Mouse (Mus musculus) heart, embryonic 13.5 days (tissue): Measurements from ENCODE around the gene Dcbld2. TPM values are rescaled to one million over a fixed set of nuclear protein-coding genes. Genes with fewer than 3 reads are reported as not detected.

Experiments
- ATAC-seq: fragments of 200-750 bp; cut with Nextera tagmentation; 2 replicates; pipeline ENCODE4 v1.8.0; 2017; ENCODE audit warnings: moderate TSS enrichment; ENCODE audit not compliant: insufficient number of reproducible peaks, low FRiP score, low TSS enrichment; ENCODE audit errors: extremely low read depth
- H3K27ac ChIP-seq: fragments of 300-500 bp; sonication (generic); replicated peaks from 2 replicates; pipeline ENCODE4 v1.5.1; 2015; ENCODE audit warnings: moderate library complexity, mild to moderate bottlenecking, inconsistent platforms
- H3K27me3 ChIP-seq: fragments of 300-500 bp; sonication (generic); replicated peaks from 2 replicates; pipeline ENCODE4 v1.6.1; 2015; ENCODE audit warnings: mild to moderate bottlenecking, inconsistent platforms
- H3K36me3 ChIP-seq: fragments of 300-500 bp; sonication (generic); 2 replicates; pipeline ENCODE4 v1.6.1; 2015; ENCODE audit warnings: mild to moderate bottlenecking, inconsistent platforms
- H3K4me1 ChIP-seq: fragments of 300-500 bp; sonication (generic); 2 replicates; pipeline ENCODE4 v1.6.1; 2015; ENCODE audit warnings: inconsistent platforms
- H3K4me2 ChIP-seq: fragments of 300-500 bp; sonication (generic); 2 replicates; pipeline ENCODE4 v1.6.1; 2015; ENCODE audit warnings: inconsistent platforms, mild to moderate bottlenecking, moderate library complexity
- H3K4me3 ChIP-seq: fragments of 300-500 bp; sonication (generic); 2 replicates; pipeline ENCODE4 v1.5.1; 2015; ENCODE audit warnings: moderate library complexity, mild to moderate bottlenecking, inconsistent platforms
- H3K9ac ChIP-seq: fragments of 300-500 bp; sonication (generic); 2 replicates; pipeline ENCODE4 v1.6.1; 2015; ENCODE audit warnings: inconsistent platforms, mild to moderate bottlenecking, moderate library complexity
- H3K9me3 ChIP-seq: fragments of 300-500 bp; sonication (generic); 2 replicates; pipeline ENCODE4 v1.6.1; 2016; ENCODE audit warnings: inconsistent platforms
- WGBS: fragments of 180-500 bp; shearing (Covaris S2); methylation state at CpG from one replicate; pipeline ENCODE4 v1.1.7; 2015; ENCODE audit warnings: mixed read lengths; 5-methylcytosine and 5-hydroxymethylcytosine counted together
- polyA plus RNA-seq: library from polyadenylated mRNA; unstranded; fragments of >200 nt; fragmentation: Nextera tagmentation; extraction: Ambion mirVana; gene quantifications from 2 replicates; pipeline ENCODE4 v1.2.1, GENCODE M21; 2015

Gene Dcbld2
- polyA plus RNA-seq, 1 experiment from 2014 or later = 8.0 TPM

DNA sequence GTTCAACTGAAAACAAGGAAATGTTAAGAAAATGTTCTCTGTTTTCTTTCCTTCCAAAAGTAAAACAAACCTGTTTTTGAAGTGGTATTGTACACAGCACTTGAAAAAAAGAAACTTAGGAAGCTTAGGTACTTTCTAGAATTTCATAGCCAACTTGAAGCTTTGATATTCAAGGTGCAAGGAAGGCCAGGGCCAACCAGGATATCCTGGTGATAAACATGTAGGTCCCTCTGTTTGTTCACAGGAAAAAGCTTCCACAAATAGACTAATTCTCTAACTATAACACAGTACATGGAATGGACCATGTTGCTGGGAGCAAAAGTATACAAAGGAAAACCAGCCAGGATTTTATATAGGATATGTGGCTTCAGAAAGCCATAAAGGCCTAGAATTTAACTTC lies 88.5 kb downstream of the Dcbld2 start:
- Histone ChIP-seq H3K4me2 (no peak overlapping the region), H3K9me3 (no peaks in the 10 kb centered on the region), H3K36me3 (peaks cover 21% of the 10 kb centered on the region), H3K9ac (no peak overlapping the region), H3K4me3 (no peak overlapping the region), H3K27ac (peak overlapping the region; percentile 48; the same call in 1 of the 2 replicates), H3K4me1 (peaks cover 40% of the 10 kb centered on the region), H3K27me3 (no peaks in the 10 kb centered on the region)
- no peak for ATAC-seq

DNA sequence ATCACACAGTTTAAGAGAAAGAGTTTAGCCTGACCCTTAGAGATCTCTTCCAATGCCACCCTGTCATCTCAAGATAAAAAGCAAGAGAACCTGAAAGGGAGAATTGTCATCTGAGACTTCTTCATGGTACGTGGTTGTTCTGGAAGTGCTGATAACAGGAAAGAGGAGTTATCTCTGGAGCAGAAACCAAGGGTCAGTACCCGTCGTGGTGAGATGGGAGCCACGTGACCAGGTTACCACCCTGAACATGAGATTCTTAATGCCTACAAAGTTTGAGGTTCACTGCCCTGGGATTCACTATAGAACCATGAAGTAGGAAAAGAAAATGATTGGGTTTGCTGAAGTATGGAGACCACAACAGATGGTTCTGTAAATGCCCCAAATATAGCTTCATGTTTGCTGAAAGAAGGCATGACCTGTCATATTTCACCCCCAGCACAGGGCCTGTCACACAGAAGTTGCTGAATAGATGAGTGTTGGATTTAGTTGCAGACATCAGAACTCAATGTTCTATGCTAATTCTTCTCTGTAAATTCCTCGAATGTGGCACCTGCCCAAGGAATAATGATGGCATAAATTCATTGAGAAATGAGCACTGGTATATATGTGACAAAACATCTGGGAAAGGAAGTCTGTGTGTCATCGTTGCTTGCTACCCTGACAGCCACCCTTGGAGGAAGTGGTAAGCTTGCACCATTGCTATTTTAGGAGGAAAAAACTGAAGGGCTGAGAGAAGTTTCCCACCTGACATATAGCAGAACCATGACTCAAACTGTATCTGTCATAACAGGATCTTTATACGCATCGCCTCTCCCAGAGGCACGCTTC lies 89.9 kb downstream of the Dcbld2 start:
- peaks cover 10% of the 10 kb centered on the region for H3K36me3 ChIP-seq
- no peak overlapping the region for H3K4me2 ChIP-seq
- H3K4me3 ChIP-seq = no peak overlapping the region
- WGBS = 41% methylated on average over 9 of the region's 9 CpGs
- no peaks in the 10 kb centered on the region for H3K9me3 ChIP-seq
- no peak overlapping the region for H3K9ac ChIP-seq
- H3K27ac ChIP-seq = peak overlapping the region; percentile 81
- H3K4me1 ChIP-seq = peaks cover 52% of the 10 kb centered on the region
- ATAC-seq = no peak
- H3K27me3 ChIP-seq = no peaks in the 10 kb centered on the region

DNA sequence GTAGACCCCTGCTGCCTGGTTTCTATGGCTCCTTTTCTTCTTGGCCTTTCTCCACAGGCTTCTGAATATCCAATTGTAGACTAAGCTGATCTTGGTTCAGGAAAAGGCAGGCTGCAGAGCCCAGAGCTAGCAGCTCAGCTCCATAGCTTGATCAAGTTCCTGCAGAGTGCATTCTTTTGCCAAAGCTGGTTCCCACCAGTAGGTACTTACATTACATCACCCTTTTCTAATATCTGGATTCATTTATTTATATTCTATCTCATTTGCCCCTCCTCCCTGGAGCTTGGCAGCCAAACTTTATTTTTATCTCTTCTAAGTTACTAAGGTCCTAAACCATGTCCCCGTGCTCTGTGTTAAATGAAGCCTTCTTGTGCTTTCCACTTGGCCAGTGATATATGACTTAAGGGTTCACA lies 90.9 kb downstream of the Dcbld2 start:
- Histone ChIP-seq H3K4me1 (peaks cover 52% of the 10 kb centered on the region), H3K9me3 (no peaks in the 10 kb centered on the region), H3K4me3 (no peak overlapping the region), H3K36me3 (peaks cover 8% of the 10 kb centered on the region; the same call in 1 of the 2 replicates), H3K4me2 (peak overlapping the region; percentile 0; the same call in 1 of the 2 replicates), H3K9ac (peak overlapping the region; percentile 11; the same call in 1 of the 2 replicates), H3K27ac (peak overlapping the region; percentile 81), H3K27me3 (no peaks in the 10 kb centered on the region)
- WGBS = 20% methylated on average over 1 of the region's 1 CpGs
- ATAC-seq = peak; percentile 15; the same call in 1 of the 2 replicates

DNA sequence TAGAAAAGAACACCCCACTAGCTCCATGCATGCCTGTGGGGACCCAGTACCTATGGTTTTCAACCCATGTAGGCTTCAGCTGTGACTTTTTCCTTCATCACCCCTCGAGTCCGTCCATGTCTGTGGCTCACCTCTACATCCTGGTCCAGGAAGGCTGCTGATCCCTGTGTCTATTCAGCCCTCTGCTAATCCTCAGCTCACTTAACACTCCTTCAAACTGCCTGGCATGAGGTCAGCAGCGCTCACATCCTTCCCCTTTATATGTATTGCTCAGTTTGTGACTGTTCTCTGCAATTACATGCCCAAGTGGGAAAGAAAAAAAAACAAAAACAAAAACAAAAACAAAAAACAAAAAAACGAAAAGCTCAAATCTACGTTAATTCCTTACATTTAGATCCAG lies 91.4 kb downstream of the Dcbld2 start:
- H3K4me2 ChIP-seq = 0 out of 2 replicates have a peak overlapping the region, but pooled peaks have one; percentile 0
- no peaks in the 10 kb centered on the region for H3K27me3 ChIP-seq
- 81% methylated on average over 5 of the region's 5 CpGs for WGBS
- H3K9me3 ChIP-seq = no peaks in the 10 kb centered on the region
- peak overlapping the region; percentile 81 for H3K27ac ChIP-seq
- peaks cover 52% of the 10 kb centered on the region for H3K4me1 ChIP-seq
- no peak for ATAC-seq
- H3K9ac ChIP-seq = no peak overlapping the region
- no peak overlapping the region for H3K4me3 ChIP-seq
- peaks cover 9% of the 10 kb centered on the region for H3K36me3 ChIP-seq

DNA sequence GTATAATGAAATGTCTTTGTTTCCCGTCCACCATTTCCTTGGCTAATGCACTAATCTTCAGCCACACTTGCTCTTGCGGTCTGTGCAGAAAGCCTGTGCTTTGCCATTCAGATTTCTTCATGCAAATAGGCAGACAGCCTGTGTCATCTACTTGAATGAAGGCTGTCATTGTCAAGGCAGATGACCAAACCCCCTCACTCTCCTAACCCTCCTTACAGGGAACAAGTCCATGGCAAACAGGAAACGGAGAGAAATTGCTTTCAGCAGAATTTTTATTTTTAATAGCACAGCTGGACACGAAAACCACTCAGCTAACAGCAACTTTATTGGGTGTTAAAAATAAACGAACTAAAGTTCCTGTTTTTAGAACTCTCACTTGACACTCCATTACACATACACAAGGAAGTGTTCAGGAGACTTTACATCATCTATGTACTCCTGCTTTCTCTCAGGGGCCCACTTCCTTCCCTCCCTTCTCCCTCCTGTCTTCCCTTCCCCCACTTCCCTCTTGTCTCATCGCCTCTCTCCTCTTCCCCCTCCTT lies 93.6 kb downstream of the Dcbld2 start:
- H3K9me3 ChIP-seq = no peaks in the 10 kb centered on the region
- peaks cover 51% of the 10 kb centered on the region for H3K4me1 ChIP-seq
- WGBS = 34% methylated on average over 6 of the region's 6 CpGs
- H3K4me3 ChIP-seq = no peak overlapping the region
- no peak overlapping the region for H3K4me2 ChIP-seq
- no peak for ATAC-seq
- no peaks in the 10 kb centered on the region for H3K27me3 ChIP-seq
- H3K36me3 ChIP-seq = peaks cover 23% of the 10 kb centered on the region
- no peak overlapping the region for H3K9ac ChIP-seq
- peak overlapping the region; percentile 81 for H3K27ac ChIP-seq

DNA sequence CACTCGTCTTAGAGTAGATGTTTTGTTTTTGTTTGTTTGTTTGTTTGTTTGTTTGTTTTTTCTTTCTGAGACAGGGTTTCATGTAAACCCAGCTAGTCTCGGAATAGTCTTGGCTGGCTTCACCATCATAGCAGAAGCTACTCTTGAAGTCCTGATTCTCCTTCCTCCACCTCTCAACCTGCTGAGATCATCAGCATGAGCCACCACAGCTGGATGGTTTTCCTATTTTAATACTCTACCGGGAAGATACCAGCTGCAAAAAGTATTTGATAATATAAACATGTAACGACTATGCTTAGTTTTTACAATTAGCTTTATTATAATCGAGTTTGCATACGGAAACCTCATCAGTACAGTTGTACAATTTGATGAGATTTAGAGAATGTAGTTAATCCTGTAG lies 94.3 kb downstream of the Dcbld2 start:
- no peaks in the 10 kb centered on the region for H3K27me3 ChIP-seq
- no peak overlapping the region for H3K4me3 ChIP-seq
- no peaks in the 10 kb centered on the region for H3K9me3 ChIP-seq
- H3K9ac ChIP-seq = no peak overlapping the region
- 65% methylated on average over 6 of the region's 6 CpGs for WGBS
- H3K36me3 ChIP-seq = peaks cover 28% of the 10 kb centered on the region
- ATAC-seq = no peak
- H3K4me2 ChIP-seq = 0 out of 2 replicates have a peak overlapping the region, but pooled peaks have one; percentile 4
- H3K27ac ChIP-seq = peak overlapping the region; percentile 81
- H3K4me1 ChIP-seq = peaks cover 51% of the 10 kb centered on the region

DNA sequence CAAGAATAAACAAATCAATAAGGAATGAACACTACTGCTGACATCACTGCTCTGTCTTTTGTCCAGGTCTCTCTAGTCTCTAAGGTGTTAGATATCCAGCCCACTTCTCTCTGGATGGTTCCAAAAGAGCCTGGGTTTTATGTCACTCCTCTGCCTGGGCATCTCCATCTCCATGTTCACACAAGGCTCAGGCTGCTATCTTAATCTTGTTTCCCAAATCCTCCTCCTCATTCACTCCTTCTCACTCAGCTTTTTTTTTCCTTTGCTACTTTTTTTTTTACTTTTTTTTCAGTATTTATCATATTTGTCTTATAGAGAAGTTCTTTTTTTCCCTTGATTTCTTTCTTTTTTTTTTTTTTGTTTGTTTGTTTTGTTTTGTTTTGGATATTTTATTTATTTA lies 96.7 kb downstream of the Dcbld2 start:
- peaks cover 43% of the 10 kb centered on the region for H3K4me1 ChIP-seq
- no peak overlapping the region for H3K4me2 ChIP-seq
- H3K4me3 ChIP-seq = no peak overlapping the region
- no peaks in the 10 kb centered on the region for H3K9me3 ChIP-seq
- H3K27ac ChIP-seq = no peak overlapping the region
- H3K27me3 ChIP-seq = no peaks in the 10 kb centered on the region
- no peak overlapping the region for H3K9ac ChIP-seq
- H3K36me3 ChIP-seq = peaks cover 28% of the 10 kb centered on the region
- no peak for ATAC-seq

DNA sequence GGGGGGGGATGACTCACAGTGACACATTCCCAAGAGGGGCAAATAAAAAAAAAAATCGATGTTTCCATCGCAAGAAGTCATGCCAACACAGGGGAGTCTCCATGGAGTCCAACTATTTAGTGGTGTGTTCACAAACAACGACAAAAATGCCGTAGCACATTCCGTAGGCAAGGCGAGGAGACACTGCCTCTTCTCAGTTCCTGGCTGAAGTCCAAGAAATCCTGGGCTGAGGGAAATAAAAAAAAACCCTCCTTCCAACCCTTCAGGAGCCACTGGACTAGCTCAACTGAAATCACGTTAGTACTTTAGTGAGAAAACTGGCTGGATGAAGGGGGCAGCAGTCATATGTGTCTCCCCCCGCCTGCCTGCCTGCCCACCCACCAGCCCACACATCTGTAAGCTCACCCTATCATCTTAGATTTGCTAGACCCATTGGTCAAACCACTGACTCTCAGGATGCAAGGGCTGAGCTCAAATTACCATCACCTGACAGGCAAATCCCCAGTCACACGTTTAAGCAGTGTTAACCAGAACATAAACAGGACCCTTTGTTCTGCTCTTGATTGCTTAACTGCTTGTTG lies 104.0 kb downstream of the Dcbld2 start:
- no peaks in the 10 kb centered on the region for H3K9me3 ChIP-seq
- no peaks in the 10 kb centered on the region for H3K27me3 ChIP-seq
- H3K4me3 ChIP-seq = peak overlapping the region; percentile 22
- peaks cover 67% of the 10 kb centered on the region for H3K4me1 ChIP-seq
- 19% methylated on average over 9 of the region's 9 CpGs for WGBS
- peak; percentile 25; the same call in 1 of the 2 replicates for ATAC-seq
- peak overlapping the region; percentile 56 for H3K4me2 ChIP-seq
- no peak overlapping the region; the same call in 1 of the 2 replicates for H3K9ac ChIP-seq
- H3K36me3 ChIP-seq = peaks cover 1% of the 10 kb centered on the region; the same call in 1 of the 2 replicates
- H3K27ac ChIP-seq = peak overlapping the region; percentile 88

DNA sequence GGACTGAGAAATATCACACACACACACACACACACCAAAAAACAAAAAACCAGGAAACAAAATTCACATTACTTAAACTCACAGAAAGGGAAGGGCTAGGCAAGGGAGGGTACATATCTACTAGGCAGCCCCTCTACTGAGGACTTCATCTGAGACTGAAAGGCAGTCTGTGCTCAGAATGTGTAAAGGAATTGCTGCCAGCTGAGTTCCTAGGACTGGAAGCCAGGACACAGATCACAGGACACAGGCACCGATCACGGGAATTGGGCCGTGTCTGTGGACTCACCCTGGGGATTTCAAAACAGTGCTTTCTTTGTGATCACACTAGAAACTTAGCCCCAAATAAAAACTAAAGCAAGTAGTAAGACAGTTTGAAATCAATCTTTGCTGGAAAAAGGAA lies 104.6 kb downstream of the Dcbld2 start:
- H3K27ac ChIP-seq = peak overlapping the region; percentile 88
- H3K27me3 ChIP-seq = no peaks in the 10 kb centered on the region
- H3K4me3 ChIP-seq = no peak overlapping the region
- peaks cover 63% of the 10 kb centered on the region for H3K4me1 ChIP-seq
- no peak for ATAC-seq
- H3K36me3 ChIP-seq = no peaks in the 10 kb centered on the region
- no peaks in the 10 kb centered on the region for H3K9me3 ChIP-seq
- H3K4me2 ChIP-seq = peak overlapping the region; percentile 56
- WGBS = 27% methylated on average over 3 of the region's 3 CpGs
- peak overlapping the region; percentile 53; the same call in 1 of the 2 replicates for H3K9ac ChIP-seq

DNA sequence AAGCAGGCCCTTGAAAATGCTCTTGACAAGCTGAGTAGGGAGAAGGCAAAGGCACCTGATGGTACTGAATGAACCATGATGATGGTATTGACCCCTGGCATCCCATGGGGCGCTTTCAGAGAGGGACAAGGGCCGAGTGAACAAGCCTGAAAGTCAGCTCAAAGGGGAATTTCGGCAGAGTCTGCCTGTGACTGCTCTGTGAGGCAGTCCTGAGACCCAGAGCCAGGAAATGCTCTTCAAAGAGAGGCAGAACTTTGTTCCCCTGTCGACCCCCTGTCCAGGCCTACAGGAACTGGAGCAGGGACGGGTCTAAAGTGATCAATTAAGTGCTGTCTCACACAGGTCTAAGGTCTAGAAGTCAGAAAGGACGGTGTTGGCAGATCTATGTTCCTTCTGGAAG lies 105.5 kb downstream of the Dcbld2 start:
- 32% methylated on average over 6 of the region's 6 CpGs for WGBS
- no peaks in the 10 kb centered on the region for H3K9me3 ChIP-seq
- no peaks in the 10 kb centered on the region for H3K27me3 ChIP-seq
- no peak for ATAC-seq
- H3K4me3 ChIP-seq = no peak overlapping the region
- peaks cover 57% of the 10 kb centered on the region for H3K4me1 ChIP-seq
- no peaks in the 10 kb centered on the region for H3K36me3 ChIP-seq
- peak overlapping the region; percentile 56 for H3K4me2 ChIP-seq
- peak overlapping the region; percentile 67 for H3K9ac ChIP-seq
- H3K27ac ChIP-seq = peak overlapping the region; percentile 88

DNA sequence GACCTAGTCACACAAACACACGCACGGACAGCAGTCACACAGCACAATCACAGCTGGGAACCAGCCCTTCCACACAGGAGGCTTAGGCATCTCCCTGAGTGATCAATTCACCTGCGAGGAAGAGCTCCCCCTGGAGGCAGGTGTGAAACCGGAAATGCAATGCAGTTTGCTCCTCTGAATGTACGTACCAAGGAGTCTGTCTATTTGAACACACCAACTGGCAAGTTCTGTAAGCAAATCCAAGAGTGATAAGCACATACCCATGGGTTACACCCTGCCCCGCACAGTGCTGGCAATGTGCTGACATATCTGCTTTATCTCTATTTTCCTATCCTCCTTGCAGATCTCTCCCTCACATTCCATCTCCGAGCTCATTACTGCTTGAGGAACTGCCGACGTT lies 106.3 kb downstream of the Dcbld2 start:
- H3K4me2 ChIP-seq = 0 out of 2 replicates have a peak overlapping the region, but pooled peaks have one; percentile 4
- H3K36me3 ChIP-seq = no peaks in the 10 kb centered on the region
- H3K9me3 ChIP-seq = no peaks in the 10 kb centered on the region
- 62% methylated on average over 9 of the region's 9 CpGs for WGBS
- H3K9ac ChIP-seq = no peak overlapping the region
- peaks cover 53% of the 10 kb centered on the region for H3K4me1 ChIP-seq
- ATAC-seq = no peak; the same call in 1 of the 2 replicates
- H3K27me3 ChIP-seq = no peaks in the 10 kb centered on the region
- no peak overlapping the region for H3K4me3 ChIP-seq
- 0 out of 2 replicates have a peak overlapping the region, but pooled peaks have one; percentile 88 for H3K27ac ChIP-seq
